In the genomic region with DNA sequence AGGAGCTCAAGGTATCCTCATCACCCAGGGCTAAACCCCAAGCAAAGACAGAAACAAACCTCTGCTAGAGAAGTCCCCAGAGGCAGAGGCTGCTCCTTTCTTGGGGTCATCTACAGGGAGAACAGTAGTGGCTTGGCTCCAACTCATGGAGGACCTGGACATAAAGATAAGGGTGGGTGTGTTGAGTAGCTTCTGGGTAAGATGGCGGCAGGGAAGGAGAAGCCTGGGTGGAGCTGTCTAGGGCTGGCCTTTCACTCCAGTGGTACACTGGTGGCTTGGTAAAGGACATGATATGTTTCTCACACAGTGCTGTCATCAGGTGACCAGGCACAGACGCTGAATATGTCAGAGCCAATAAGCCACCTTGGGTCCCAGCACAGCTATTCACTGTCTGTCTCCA, we compare ENCODE assay signal across 25 mouse cellular contexts. TPM values are rescaled to one million over a fixed set of nuclear protein-coding genes. Genes with fewer than 3 reads are reported as not detected.
DNase-seq lines count a peak whose midpoint lies in the region; ATAC-seq and TF ChIP-seq lines count a peak whose summit lies in the region.
"Had no signal": no experiment of that assay in that cellular context is flagged by ENCODE, and none has a peak within 500 bp of the region (broad histone marks: within the 10 kb centered on the region; RNA-seq: fewer than 3 reads in every experiment).

No protein-coding gene starts in this region.

- H3K36me3 ChIP-seq in MEL (ENCODE audit: control insufficient read depth in 1 of 2, insufficient read depth in 2 of 2, low read length in 2 of 2), result peaks cover 0 to 4% of the 10 kb centered on the region in 2 experiments; a peak in 1 of 4 replicates
- H3K36me3 ChIP-seq in liver, embryonic 12.5 days, result peaks cover 100% of the 10 kb centered on the region

- TF ChIP-seq POLR2A in MEL (IDR thresholded peaks at IDR 0.05; ENCODE audit: control insufficient read depth in 1 of 2, insufficient read depth in 1 of 2, low read depth in 1 of 2, low read length in 2 of 2, poor library complexity in 1 of 2), result no peak

- TF ChIP-seq CTCF in MEL (IDR thresholded peaks at IDR 0.05 in 2 of 3, conservative IDR thresholded peaks at IDR 0.05 in 1 of 3; ENCODE audit: control insufficient read depth in 1 of 3, insufficient read depth in 1 of 3, low read depth in 2 of 3, low read length in 3 of 3, poor library complexity in 1 of 3, severe bottlenecking in 1 of 3), result no peak

- H3K9ac ChIP-seq in MEL (ENCODE audit: control insufficient read depth, low read depth, low read length, poor library complexity, severe bottlenecking), result no peak overlapping the region
- H3K9ac ChIP-seq in liver, embryonic 12.5 days, result peak overlapping the region; percentile 27; the same call in 1 of the 2 replicates
- H3K9ac ChIP-seq: hindbrain, embryonic 14.5 days; intestine, embryonic 15.5 days; limb, embryonic 13.5 days; midbrain, embryonic 12.5 days; neural tube, embryonic 12.5 days had no signal

- no peak for TF ChIP-seq RAD21 in MEL (IDR thresholded peaks at IDR 0.05; ENCODE audit: low read depth, low read length)

- H3K27me3 ChIP-seq in MEL (ENCODE audit: control insufficient read depth in 1 of 2, insufficient read depth in 2 of 2, low read length in 2 of 2), result no peaks in the 10 kb centered on the region
- H3K27me3 ChIP-seq in liver, embryonic 12.5 days (replicated peaks), result no peaks in the 10 kb centered on the region
- H3K27me3 ChIP-seq: intestine, embryonic 15.5 days; limb, embryonic 13.5 days; midbrain, embryonic 12.5 days; neural tube, embryonic 12.5 days had no signal

- H3K4me1 ChIP-seq in MEL (ENCODE audit: control insufficient read depth in 1 of 2, insufficient read depth in 2 of 2, low read length in 2 of 2), result no peaks in the 10 kb centered on the region
- peaks cover 24% of the 10 kb centered on the region for H3K4me1 ChIP-seq in liver, embryonic 12.5 days
- H3K4me1 ChIP-seq: intestine, embryonic 15.5 days; limb, embryonic 13.5 days; midbrain, embryonic 12.5 days; neural tube, embryonic 12.5 days had no signal

- no peak for TF ChIP-seq EP300 in MEL (IDR thresholded peaks at IDR 0.05; ENCODE audit: low read depth in 1 of 2, low read length in 2 of 2)

- H3K9me3 ChIP-seq in MEL (replicated peaks; ENCODE audit: insufficient read depth, low read length), result no peaks in the 10 kb centered on the region
- no peaks in the 10 kb centered on the region for H3K9me3 ChIP-seq in liver, embryonic 12.5 days (replicated peaks)
- H3K9me3 ChIP-seq: embryonic facial prominence, embryonic 10.5 days; intestine, embryonic 15.5 days; limb, embryonic 13.5 days; midbrain, embryonic 12.5 days; neural tube, embryonic 12.5 days had no signal

- 59% methylated on average over 2 of the region's 2 CpGs for WGBS in liver, embryonic 12.5 days (ENCODE audit: insufficient replicate concordance)

- peak overlapping the region; percentile 36 for H3K4me2 ChIP-seq in liver, embryonic 12.5 days
- H3K4me2 ChIP-seq: hindbrain, embryonic 14.5 days; intestine, embryonic 15.5 days; limb, embryonic 13.5 days; midbrain, embryonic 12.5 days; neural tube, embryonic 12.5 days had no signal

- no peak overlapping the region for H3K4me3 ChIP-seq in MEL (ENCODE audit: control insufficient read depth in 1 of 2, insufficient read depth in 1 of 2, low read depth in 2 of 2, low read length in 2 of 2)
- H3K4me3 ChIP-seq in liver, embryonic 12.5 days, result no peak overlapping the region
- H3K4me3 ChIP-seq: embryonic facial prominence, embryonic 10.5 days; heart, adult 2 months; intestine, embryonic 15.5 days; left cerebral cortex, adult 2 months; limb, embryonic 13.5 days; midbrain, embryonic 12.5 days; neural tube, embryonic 12.5 days had no signal

- peak; percentile 93 for ATAC-seq in liver, embryonic 12.5 days
- peak; percentile 66 for ATAC-seq in megakaryocyte-erythroid progenitor cell, adult 5-6 weeks (replicated peaks; ENCODE audit: low FRiP score, low TSS enrichment, poor library complexity, severe bottlenecking)
- ATAC-seq: activated CD4-positive, CD25-positive, alpha-beta regulatory T cell, adult 4 months; forebrain, embryonic 14.5 days; intestine, embryonic 15.5 days had no signal

- peak; percentile 41 for DNase-seq in cerebellum, adult 9-10 months
- DNase-seq in cerebellum, adult 11-12 months, result no peak
- no peak for DNase-seq in MEL (ENCODE audit: low read depth, low spot score)
- DNase-seq in left cerebral cortex, adult 9 months (ENCODE audit: low spot score in 2 of 2), result no peak
- DNase-seq in layer of hippocampus, postnatal 36 days, result no peak
- no peak for DNase-seq in adrenal gland, postnatal 36 days
- DNase-seq: cerebellum, adult 8-10 months; gastrocnemius, postnatal 25 days; heart, adult 2 months; heart, postnatal 14 days; kidney, adult 9 months; kidney, postnatal 25 days; right cerebral cortex, adult 18-20 months had no signal

- H3K27ac ChIP-seq in MEL (ENCODE audit: control insufficient read depth, low read depth, low read length), result no peak overlapping the region
- peak overlapping the region; percentile 86 for H3K27ac ChIP-seq in liver, embryonic 12.5 days
- H3K27ac ChIP-seq: embryonic facial prominence, embryonic 10.5 days; heart, adult 2 months; hindbrain, embryonic 14.5 days; intestine, embryonic 15.5 days; left cerebral cortex, adult 2 months; limb, embryonic 13.5 days; macrophage; midbrain, embryonic 12.5 days; neural tube, embryonic 12.5 days had no signal

- H3K79me2 ChIP-seq in MEL (ENCODE audit: control insufficient read depth, insufficient read depth, low read length, poor library complexity), result no peaks in the 10 kb centered on the region

TF ChIP-seq in MEL, 35 proteins besides CTCF, POLR2A, EP300 and RAD21:
- TF ChIP-seq MYB (IDR thresholded peaks at IDR 0.05; ENCODE audit: low read depth, low read length), result no peak
- peak; percentile 17; the same call in 1 of the 2 replicates for TF ChIP-seq TAL1 (IDR thresholded peaks at IDR 0.05; ENCODE audit: low read length)
- no peak for TF ChIP-seq MYC (IDR thresholded peaks at IDR 0.05; ENCODE audit: low read depth, low read length)
- no peak for TF ChIP-seq KAT2A (conservative IDR thresholded peaks at IDR 0.05; ENCODE audit: low read depth, low read length)

RNA-seq across cellular contexts. Expression of a gene that starts 12.3 kb away (rescaled TPM):
- total RNA-seq in MEL (2012; rRNA removed), result 105 and 113 TPM in 2 replicates
- 100 to 1,000 TPM in 1 of 2 experiments, not detected in 1; 157 TPM for polyA plus RNA-seq in MEL (2012; ENCODE audit: insufficient read depth in 1 of 2, insufficient read length in 2 of 2, low read depth in 1 of 2, low replicate concordance in 2 of 2, missing spikeins in 1 of 2)
- 76.7 and 81.5 TPM in 2 replicates for polyA plus RNA-seq in liver, embryonic 12.5 days (2016; fragmentation: Nextera tagmentation; extraction: Ambion mirVana)
- 79.8 and 89.1 TPM in 2 replicates for total RNA-seq in megakaryocyte-erythroid progenitor cell, adult 5-6 weeks (2014; fragmentation: Nextera tagmentation)
- total RNA-seq in megakaryocyte-erythroid progenitor cell, adult 5-6 weeks (2017), result 39.6 and 49.6 TPM in 2 replicates
- 10 to 100 TPM; 55.1 to 58.2 TPM for total RNA-seq in layer of hippocampus, postnatal 36 days (2021)
- total RNA-seq in adrenal gland, postnatal 36 days (2021), result 100 to 1,000 TPM in 1 of 2 experiments, 10 to 100 TPM in 1; 95.9 to 107 TPM

RNA-seq across cellular contexts. Expression of a gene that starts 17.0 kb away (rescaled TPM):
- total RNA-seq in MEL (2012; rRNA removed), result 29.0 and 32.5 TPM in 2 replicates
- 10 to 100 TPM in 1 of 2 experiments, not detected in 1; 29.2 TPM for polyA plus RNA-seq in MEL (2012; ENCODE audit: insufficient read depth in 1 of 2, insufficient read length in 2 of 2, low read depth in 1 of 2, low replicate concordance in 2 of 2, missing spikeins in 1 of 2)
- polyA plus RNA-seq in liver, embryonic 12.5 days (2016; fragmentation: Nextera tagmentation; extraction: Ambion mirVana), result 14.3 and 15.0 TPM in 2 replicates
- 27.2 and 30.0 TPM in 2 replicates for total RNA-seq in megakaryocyte-erythroid progenitor cell, adult 5-6 weeks (2014; fragmentation: Nextera tagmentation)
- total RNA-seq in megakaryocyte-erythroid progenitor cell, adult 5-6 weeks (2017), result 21.6 and 32.0 TPM in 2 replicates
- total RNA-seq in layer of hippocampus, postnatal 36 days (2021), result 10 to 100 TPM; 80.9 to 95.6 TPM
- 10 to 100 TPM; 38.4 to 41.6 TPM for total RNA-seq in adrenal gland, postnatal 36 days (2021)

RNA-seq across cellular contexts. Expression of a gene that starts 20.0 kb away (rescaled TPM):
- 8.2 and 8.8 TPM in 2 replicates for total RNA-seq in MEL (2012; rRNA removed)
- polyA plus RNA-seq in MEL (2012; ENCODE audit: insufficient read depth in 1 of 2, insufficient read length in 2 of 2, low read depth in 1 of 2, low replicate concordance in 2 of 2, missing spikeins in 1 of 2), result 10 to 100 TPM in 1 of 2 experiments, not detected in 1; 10.7 TPM
- 1.7 and 2.0 TPM in 2 replicates for polyA plus RNA-seq in liver, embryonic 12.5 days (2016; fragmentation: Nextera tagmentation; extraction: Ambion mirVana)
- total RNA-seq in megakaryocyte-erythroid progenitor cell, adult 5-6 weeks (2014; fragmentation: Nextera tagmentation), result 17.4 and 20.5 TPM in 2 replicates
- 8.2 and 8.3 TPM in 2 replicates for total RNA-seq in megakaryocyte-erythroid progenitor cell, adult 5-6 weeks (2017)
- total RNA-seq in layer of hippocampus, postnatal 36 days (2021), result 1 to 10 TPM; 7.1 to 8.0 TPM
- 10 to 100 TPM in 1 of 2 experiments, 1 to 10 TPM in 1; 9.3 to 11.7 TPM for total RNA-seq in adrenal gland, postnatal 36 days (2021)

RNA-seq across cellular contexts. Expression of a gene that starts 23.9 kb away (rescaled TPM):
- 3.6 and 6.7 TPM in 2 replicates for total RNA-seq in MEL (2012; rRNA removed)
- polyA plus RNA-seq in MEL (2012; ENCODE audit: insufficient read depth in 1 of 2, insufficient read length in 2 of 2, low read depth in 1 of 2, low replicate concordance in 2 of 2, missing spikeins in 1 of 2), result 1 to 10 TPM in 1 of 2 experiments, not detected in 1; 5.6 TPM
- 6.2 TPM in 2 replicates for polyA plus RNA-seq in liver, embryonic 12.5 days (2016; fragmentation: Nextera tagmentation; extraction: Ambion mirVana)
- 8.7 and 12.2 TPM in 2 replicates for total RNA-seq in megakaryocyte-erythroid progenitor cell, adult 5-6 weeks (2014; fragmentation: Nextera tagmentation)
- 2.3 and 6.5 TPM in 2 replicates for total RNA-seq in megakaryocyte-erythroid progenitor cell, adult 5-6 weeks (2017)
- 1 to 10 TPM; 4.4 to 4.6 TPM for total RNA-seq in layer of hippocampus, postnatal 36 days (2021)
- 10 to 100 TPM; 14.7 to 23.0 TPM for total RNA-seq in adrenal gland, postnatal 36 days (2021)
- polyA plus RNA-seq: activated CD4-positive, CD25-positive, alpha-beta regulatory T cell, adult 4 months had no signal

RNA-seq across cellular contexts. Expression of a gene that starts 47.7 kb away (rescaled TPM):
- total RNA-seq in MEL (2012; rRNA removed), result 57.9 and 60.8 TPM in 2 replicates
- 10 to 100 TPM in 1 of 2 experiments, not detected in 1; 66.9 TPM for polyA plus RNA-seq in MEL (2012; ENCODE audit: insufficient read depth in 1 of 2, insufficient read length in 2 of 2, low read depth in 1 of 2, low replicate concordance in 2 of 2, missing spikeins in 1 of 2)
- polyA plus RNA-seq in liver, embryonic 12.5 days (2016; fragmentation: Nextera tagmentation; extraction: Ambion mirVana), result 43.4 and 44.0 TPM in 2 replicates
- total RNA-seq in megakaryocyte-erythroid progenitor cell, adult 5-6 weeks (2014; fragmentation: Nextera tagmentation), result 82.7 and 85.5 TPM in 2 replicates
- total RNA-seq in megakaryocyte-erythroid progenitor cell, adult 5-6 weeks (2017), result 28.1 and 28.8 TPM in 2 replicates
- total RNA-seq in layer of hippocampus, postnatal 36 days (2021), result 10 to 100 TPM; 36.1 to 45.4 TPM
- 10 to 100 TPM; 20.0 to 28.5 TPM for total RNA-seq in adrenal gland, postnatal 36 days (2021)
